Mouse (Mus musculus) yolk sac, embryonic 10.5 days (tissue): ENCODE measurements around the gene Heph.
"Not testable (repeated sequence)": the region's sequence is repeated elsewhere in the genome, so short reads cannot be mapped to it uniquely, and the experiment has no call there.

Source experiments
- DNase-seq: peaks from one replicate; pipeline ENCODE4 v3.0.0-alpha.2; 2017; ENCODE audit warnings: low spot score

Heph gene

DNA sequence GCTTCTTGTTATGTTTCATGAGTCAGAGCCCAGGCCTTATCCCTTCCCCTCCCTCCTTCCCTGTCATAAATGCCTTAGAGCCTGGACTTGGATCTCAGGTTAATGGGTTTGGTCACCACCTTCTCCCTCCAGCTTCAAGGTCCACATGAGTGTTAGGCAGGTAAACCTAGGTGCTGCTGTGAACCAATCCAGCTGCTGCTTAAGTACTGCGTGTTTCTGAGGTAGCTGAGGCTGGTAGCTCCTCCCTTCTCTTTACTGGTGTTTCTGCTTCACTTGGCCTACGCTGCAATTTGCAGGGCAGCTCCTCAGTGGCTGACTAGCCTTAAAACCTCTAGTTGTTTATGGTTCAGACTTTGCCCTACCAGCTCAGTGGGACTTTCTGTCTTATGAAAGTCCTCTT is at the start of gene Heph:
TSS of gene Heph (plus strand) at position 211 of the 400 bp plus-strand sequence.
- peak; percentile 10 for DNase-seq

DNA sequence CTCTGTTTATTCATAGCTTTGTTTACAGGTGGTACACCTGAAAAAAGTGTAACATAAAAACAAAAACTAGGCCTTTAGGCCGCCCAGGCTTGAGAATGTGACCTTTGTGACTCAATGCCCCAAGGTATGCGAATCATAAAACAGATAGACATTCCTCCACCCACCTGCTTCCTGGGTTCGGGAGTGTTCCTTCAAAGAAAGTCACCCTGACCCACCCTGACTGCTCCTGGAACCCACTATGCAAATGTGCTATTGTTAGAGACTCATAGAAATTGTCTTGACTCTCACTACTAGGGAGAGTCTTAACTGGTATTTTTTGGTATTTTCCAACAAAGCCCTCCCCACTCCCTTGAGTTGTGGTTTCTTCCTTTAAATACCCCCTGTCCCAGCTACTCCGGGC is 39.8 kb upstream of the Heph start:
- DNase-seq, result not testable (repeated sequence)

DNA sequence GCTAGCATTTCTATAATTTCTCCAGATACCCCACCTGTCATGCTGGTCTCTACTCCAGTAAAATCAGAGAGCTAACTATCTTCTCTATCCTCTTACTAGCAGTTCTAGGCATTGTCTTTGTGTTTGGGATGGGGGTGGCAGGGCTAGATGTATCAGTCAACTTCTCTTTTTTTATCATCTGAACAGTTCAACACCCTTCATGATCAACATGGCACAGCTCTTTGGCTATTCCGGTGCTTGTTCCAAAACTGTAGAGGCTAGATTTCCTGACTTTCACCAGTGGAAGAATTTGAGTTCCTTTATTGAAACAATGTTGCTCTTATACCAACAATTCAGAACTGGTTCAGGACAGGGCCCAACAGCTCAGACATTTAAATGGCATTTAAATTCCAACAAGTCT is 38.2 kb upstream of the Heph start:
- no peak for DNase-seq

DNA sequence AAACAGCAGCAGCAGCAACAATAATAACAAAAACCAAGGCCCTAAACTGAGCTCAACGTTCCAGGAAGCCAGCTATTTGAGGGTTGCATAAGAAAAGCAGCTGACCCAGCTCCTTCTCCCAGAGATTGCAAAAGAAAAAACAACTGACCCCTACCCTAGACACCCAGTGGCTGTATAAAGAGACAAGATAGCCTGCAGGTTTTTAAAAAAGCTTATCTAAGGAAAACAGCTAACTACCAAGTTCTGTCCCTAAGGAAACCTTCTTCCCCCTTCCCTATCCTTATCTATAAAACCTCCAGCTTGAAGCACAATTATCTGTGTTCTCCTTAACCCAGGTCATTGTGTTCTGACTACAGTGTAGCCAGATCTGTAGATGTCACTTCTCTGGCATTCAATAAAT is 37.4 kb upstream of the Heph start:
- peak; percentile 6 for DNase-seq

DNA sequence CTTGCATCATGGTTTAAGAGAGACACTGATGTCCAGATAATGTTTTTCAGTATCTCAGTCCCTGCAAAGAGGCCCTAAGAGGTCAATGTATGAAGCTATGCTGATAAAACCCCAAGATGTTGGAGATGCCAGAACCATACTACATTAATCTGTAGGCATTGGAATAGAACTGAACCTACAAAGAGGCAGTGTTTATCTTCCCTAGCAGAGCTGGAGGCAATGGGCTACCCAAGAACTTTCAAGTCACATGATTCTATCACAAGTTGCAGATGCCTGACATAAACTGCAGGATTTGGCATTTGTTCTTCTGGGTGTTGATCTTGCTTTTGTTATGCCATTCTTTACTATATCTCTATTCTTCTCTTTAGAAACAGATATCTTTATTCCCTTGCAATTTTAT is 35.8 kb upstream of the Heph start:
- DNase-seq, result no peak

DNA sequence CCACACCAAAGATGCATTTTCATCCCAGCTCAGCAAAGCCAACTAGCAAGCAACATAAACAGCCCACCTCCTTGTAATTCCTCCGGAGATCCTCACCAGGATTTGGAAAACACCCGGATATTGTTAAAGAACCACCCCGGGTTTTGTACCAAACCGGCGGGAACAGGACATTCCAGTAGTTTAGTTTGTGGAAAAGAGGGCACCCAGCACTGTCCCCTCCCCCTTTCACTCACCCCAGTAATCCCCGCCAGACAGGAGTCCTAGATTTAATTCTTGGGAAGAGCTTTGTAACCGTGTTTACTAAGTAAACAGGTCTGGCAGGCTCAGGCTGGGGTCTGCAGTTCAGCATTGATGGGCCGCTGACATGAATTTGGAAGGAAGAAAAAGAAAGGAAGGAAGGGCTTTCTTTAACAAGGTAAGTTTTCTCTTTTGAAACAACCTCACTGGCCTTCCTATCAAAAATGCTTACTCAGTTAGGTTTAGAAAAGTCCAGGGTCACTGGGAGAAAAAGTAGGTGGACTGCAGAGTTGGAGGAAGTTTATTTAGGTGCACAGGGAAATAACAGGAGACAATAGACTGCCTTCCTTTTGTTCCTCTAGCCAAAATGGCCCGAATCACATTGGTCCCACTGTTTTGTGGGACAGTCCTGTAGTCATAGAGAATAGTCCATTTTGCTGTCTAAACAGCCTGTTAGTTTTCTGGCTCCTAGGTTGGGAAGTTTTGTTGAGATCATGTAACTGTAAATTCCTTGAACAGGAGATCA is 1.2 kb downstream of the Heph start, which contains the start of gene Hsf3:
TSS of gene Hsf3 (minus strand) at position 94 of the 763 bp plus-strand sequence.
- peak; percentile 9 for DNase-seq

DNA sequence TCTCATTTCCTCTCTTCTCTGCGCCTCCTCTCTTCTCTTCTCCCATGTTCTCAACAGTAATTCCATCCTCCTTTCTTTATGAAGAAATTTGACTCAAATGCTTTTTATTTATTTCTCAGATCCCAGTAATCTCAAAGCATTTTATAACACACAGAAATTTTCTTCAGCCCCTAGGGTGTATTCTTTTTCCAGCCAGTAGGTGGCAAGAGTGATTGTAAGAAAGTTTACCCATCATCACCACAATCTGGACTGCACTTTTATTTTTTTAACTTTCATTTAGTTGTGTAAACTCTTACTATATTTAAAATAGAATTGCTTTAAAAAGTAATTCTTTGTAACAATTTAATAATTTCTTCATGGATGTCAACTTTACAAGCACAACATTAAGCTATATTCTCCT is 46.4 kb downstream of the Heph start:
- DNase-seq, result no peak
